Mouse (Mus musculus): ENCODE data around the gene Morn5. TPM values are rescaled to one million over a fixed set of nuclear protein-coding genes. Genes with fewer than 3 reads are reported as not detected.

The Morn5 gene
- not detected for total RNA-seq (2023)

DNA sequence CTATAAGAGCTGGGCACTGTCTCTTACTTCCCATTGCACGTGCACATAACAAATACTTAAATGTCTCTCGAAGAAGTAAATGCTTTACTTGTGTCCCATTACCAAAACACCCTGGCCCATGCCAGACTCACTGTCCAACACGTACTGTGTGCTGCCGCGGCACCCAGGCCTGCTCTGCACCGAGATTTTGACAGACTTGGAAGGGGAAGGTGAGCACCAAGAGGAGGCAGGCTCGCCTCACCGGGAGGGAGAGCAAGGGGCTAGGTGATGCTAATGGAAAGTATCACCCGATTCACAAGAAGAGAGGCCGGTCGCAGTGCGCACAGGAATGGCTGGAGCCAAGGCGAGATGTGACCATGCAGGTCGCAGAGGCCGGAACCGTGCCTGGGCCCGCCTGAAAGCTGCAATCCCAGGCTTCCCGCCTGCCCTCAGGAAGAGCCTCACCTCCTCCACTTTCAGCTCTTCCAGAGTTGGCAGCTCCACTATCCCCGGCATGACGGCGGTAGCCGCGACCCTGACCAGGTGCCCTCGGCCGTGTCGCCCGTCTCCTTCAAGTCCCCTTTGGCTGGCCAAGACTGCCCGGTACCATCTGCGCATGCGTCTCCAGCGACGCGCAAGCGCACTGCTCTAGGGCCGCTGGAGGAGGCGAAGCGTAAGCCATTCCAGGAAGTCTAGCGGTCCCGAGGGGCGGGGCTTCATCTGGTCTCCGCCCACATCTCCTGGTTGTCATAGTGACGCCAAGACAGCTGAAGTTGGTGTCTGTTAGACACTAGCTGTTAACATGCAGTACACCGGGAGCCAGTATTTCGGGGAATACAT is at the start of gene Morn5, which contains the start of gene Ndufa8:
Morn5 (plus strand) TSS at position 711 of the 819 bp plus-strand sequence.
Ndufa8 (minus strand) TSS at position 659 of the 819 bp plus-strand sequence.

GRCm38 (mm10) chr2:36104956-36105741 is 55.9 kb downstream of the Morn5 start, which contains the start of gene Lhx6:
Gene Lhx6, minus strand, starts transcription at chr2:36105408.

Other genes starting within 250 kb of the Morn5 start
- 2.1 TPM for gene Ttll11, start 69.5 kb upstream of the Morn5 start, total RNA-seq (2023)
- gene Ndufa8, start 52 bp upstream of the Morn5 start, total RNA-seq (2023): 39.7 TPM
- not detected for gene Lhx6, start 56.0 kb downstream of the Morn5 start, total RNA-seq (2023)
- 13.2 TPM for gene Mrrf, start 86.9 kb downstream of the Morn5 start, total RNA-seq (2023)
- gene Rbm18, start 87.3 kb downstream of the Morn5 start, total RNA-seq (2023): 41.8 TPM
- 1.3 TPM for gene Ptgs1, start 181.0 kb downstream of the Morn5 start, total RNA-seq (2023)